Mouse (Mus musculus) kidney, adult 9 months (tissue): ENCODE data around the gene Kcnj13.
A peak's percentile ranks its signal among the peaks of the same experiment; 100 is the strongest.

Experiments used
- DNase-seq: peaks from one replicate; pipeline ENCODE4 v3.0.0; 2022

The Kcnj13 gene

DNA sequence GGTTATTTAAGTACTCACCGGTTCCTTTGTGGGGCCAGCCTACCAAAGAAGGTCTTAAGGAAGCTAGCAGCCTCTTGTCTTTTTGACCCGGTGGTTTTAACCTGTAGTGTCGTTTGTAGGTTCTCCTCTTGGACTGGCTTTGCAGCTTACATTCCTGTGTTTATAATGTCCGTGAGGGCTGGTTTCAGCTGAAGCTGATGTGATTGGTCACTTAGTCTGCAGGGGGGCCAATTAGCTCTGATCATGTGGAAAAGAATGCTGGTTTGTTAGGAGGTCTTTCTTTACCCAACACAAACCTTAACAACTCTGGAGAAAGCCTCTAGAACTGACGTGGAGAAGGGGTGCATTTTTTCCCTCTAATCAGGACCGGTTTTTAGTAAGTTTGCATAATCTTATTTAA is at the start of gene Kcnj13:
TSS of gene Kcnj13 (minus strand) at position 136 of the 400 bp plus-strand sequence.
- peak; percentile 25 for DNase-seq

DNA sequence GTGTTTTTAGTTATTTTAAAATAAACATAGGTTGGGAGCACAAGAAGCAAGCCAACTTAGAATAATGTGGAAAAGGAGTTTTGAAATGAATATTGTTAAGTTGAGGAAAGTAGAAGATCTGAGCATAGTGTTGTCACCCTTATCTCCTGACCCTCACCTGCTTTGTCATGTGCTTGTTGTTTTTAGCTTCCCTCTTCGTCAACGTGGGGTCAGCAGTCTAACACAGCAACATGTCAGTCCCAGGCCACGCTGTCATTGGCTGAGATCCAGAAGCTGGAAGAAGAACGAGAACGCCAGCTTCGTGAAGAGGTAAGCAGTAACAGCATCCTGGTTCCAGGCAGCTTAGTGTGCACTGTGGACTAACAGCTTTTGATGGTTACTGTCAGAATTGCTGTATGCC is 42.1 kb upstream of the Kcnj13 start:
- DNase-seq: no peak

DNA sequence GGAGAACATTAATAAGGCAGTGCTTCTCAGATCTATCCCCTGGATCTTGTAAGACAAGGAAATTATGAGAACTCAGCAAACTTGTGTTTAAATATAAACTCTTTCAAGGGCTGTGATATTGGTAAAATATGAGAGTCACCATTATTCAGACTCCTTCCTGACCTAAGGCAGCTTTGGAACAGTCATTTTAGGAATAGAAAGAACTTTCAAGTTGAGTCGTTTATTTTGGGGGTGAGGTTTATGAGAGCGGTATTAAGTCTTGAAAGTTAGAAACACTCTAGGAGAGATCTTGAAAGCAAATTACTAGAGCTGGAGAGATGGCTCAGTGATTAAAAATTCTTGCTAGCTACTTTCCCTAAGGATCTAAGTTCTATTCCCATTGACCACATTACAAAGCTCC is 40.6 kb upstream of the Kcnj13 start:
- no peak for DNase-seq

DNA sequence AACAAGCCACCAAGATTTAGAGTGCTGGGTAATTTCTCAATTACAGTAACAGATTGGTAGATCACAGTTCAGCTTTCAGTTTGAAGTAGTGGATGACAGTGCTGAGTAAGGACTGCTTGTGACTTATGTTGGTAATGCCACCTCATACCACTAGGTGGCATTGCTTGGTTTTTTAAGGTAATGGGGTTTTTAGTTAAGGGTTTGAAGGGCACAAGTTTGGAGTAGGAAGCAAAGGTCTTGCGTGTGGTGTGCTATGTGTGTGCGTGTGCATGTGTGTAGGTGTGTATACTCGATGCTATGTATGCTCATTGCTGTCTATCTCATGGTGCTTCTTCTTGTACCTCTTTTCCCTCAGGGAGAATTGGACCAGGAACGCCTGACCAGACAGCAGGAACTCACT is 24.2 kb upstream of the Kcnj13 start:
- DNase-seq: peak; percentile 43

DNA sequence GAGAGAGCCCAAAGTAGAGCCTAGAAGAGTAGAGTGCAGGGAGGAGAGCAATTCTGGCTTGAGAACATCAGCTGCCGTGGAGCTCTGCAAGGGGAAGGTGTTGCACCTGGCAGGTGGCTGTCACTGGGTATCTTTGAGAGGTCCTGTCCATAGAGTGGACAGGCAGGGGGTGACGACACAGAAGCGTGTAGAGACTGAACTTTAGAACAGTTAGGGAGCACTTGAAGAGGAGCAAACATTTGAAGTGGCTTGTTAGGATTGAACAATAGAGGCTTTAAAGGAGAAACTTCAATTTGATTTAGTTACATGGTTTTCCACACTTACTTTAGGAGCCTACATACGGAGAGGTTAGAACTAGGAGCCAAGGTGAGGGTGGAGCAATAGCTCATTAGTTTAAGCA is 14.9 kb upstream of the Kcnj13 start:
- DNase-seq: no peak

DNA sequence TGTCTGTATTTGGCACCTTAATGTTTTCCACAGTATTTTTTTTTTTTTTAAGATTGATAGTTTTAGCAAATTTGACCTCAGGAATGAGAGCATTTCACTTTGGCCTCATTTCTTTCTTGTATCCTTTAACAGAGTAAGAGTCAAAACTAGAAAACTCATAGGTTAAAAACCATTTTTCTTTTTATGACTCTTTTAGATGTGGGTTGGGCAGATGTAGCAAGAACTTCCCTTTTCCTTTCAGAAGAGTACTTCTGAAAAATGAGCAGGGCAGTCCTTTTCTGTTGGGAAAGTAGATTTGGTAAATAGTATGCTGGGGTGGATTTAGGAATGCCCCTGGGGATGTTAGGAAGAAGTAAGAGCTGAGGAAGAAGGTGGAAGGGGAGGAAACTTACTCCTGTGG is 11.5 kb upstream of the Kcnj13 start:
- no peak for DNase-seq

DNA sequence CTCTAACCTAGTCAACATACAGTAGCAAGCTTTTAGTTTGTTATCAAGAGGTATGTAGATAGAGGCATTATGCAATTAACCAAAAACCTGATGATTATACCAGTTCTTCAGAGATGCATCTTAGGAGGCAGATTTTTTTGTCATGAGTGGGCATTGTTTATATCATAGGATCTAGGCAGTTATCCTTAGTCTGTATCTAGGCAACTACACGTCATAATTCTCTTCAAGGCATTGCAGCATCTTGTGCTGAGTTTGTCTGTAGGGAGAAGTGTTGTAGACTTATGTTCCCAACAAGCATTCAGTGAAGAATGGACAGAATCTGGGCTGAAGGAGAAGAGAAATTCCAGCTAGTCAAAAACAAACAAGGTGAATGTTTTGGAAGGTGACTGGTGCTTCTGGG is 10.2 kb upstream of the Kcnj13 start:
- DNase-seq: no peak

DNA sequence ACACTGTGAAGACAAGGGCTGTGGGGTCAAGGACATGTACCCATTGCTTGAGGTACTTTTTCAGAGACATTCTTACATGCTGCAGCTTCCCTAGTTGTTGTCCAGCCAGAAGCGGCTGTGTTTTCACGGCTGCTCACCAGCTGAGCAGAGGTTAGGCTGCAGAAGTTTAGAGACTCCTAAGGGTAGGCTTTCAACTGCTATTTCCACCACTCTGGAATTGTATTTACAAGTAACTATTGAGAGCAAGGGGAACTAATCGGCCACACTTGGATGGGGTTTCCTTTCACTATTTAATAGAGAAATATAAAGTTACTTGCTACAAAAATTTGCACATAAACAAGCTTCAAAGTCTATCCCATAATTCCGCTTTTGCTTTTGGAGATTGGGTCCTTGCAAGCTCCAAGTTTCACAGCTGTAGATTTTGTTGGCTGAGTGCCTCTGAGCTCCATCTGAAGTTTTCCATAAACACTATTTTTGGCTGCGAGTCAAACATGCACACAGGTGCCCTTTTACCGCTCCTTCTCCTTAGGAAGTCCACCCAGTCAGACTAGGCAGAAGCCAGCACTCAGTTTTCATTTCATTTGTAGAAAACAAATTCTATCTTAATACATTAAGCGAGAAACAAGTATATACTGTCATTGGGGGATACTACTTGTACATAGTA is 2.5 kb upstream of the Kcnj13 start:
- peak; percentile 57 for DNase-seq

DNA sequence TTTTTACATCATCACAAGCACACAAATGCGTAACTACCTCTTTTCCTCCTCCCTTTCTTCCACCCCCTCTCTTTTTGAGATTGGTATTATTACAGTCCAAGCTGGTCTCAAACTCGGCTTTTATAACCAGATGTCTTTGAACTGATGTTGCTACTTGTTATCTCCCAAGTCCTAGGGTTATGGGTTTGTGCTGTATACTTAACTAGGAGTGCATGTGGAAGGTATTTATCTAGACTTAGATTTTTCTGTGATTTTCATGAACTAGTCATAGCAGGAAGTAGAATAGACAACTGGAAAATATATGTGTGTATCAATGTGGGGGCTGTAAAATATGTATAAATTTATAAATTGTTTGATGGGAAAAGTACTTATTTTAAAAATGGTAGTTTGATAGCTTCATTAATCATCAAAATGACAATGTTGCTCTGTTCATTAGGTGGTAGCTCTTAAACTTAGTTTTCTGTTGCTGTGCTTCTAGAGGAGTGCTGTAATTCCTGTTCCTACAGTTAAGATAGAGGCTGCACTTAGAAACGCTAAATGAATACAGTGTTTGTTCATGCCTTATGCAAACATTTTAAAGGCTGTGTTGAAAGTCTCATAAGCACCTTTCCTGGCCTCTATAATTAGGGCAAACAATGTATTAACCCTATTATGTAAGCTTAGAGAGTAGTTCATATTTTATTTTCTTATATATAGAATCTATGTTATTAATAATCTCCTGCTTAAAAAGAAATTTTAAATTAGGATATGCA is 909 bp downstream of the Kcnj13 start:
- DNase-seq: no peak

DNA sequence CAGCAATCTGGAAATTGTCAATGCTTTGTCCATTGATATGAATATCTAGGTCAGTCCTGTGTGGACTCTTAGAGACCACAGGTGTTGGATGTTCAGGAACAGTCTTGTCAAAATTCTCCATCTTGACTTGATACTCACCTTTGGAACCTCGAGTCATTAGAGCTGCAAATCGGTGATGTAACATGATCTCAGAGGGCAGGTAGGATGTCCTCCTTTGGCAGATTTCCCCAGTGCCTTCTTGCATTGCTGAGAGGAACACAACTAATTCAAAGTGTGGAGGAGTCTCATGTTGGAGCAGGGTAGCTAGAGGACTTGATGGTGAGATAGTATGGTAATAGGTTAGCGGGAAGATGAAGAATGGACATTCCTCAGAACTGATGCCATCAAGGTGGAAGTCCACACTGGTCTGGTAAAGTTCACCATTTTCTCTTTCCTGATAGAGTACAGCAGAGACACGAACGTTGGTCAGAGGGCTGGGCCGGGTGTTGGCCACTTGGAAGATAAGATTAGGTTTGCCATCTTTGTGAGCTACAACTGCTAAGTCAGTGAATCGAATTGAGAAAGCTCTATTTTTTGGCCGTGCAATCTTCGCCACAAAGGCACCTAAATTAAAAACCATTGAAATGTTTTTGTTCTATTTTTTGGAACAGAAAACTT is 8.0 kb downstream of the Kcnj13 start:
- DNase-seq: peak; percentile 65

DNA sequence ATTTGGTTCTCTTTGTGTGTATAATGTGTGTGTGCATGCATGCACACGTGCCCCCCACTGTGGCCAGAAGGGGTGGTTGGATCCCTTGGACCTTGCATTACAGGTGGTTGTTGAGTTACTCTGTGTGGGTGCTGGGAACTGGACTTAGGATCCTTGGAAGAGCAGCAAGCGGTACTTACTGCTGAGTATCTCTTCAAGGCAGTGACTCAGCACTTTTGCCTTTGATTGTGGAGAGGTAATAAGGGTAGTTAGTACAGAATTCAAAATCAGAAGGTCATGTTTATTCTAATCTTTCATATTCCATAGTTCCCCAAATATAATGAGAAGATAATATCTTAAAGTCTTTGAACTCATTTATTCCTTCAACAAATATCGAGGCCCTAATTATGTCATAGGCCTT is 13.4 kb downstream of the Kcnj13 start:
- DNase-seq: peak; percentile 49

DNA sequence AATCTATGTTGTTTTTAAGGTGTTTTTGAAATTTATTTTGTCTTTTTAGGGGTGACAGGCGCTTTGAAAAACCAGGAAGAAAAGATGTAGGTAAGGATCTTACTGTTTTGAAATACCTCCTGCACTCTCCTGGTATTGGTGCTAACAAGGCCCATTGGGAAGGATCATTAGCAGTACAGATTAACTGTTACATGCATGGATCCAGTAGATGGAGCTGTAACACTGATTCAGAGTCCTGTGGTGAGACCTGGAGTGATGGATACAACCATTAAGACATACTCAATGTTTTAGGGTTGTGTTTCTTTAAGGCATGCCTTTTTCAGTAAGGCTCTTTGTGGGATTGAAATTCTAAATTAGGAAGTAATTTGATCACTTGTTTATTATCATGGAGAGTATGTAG is 14.6 kb downstream of the Kcnj13 start:
- DNase-seq: peak; percentile 38

DNA sequence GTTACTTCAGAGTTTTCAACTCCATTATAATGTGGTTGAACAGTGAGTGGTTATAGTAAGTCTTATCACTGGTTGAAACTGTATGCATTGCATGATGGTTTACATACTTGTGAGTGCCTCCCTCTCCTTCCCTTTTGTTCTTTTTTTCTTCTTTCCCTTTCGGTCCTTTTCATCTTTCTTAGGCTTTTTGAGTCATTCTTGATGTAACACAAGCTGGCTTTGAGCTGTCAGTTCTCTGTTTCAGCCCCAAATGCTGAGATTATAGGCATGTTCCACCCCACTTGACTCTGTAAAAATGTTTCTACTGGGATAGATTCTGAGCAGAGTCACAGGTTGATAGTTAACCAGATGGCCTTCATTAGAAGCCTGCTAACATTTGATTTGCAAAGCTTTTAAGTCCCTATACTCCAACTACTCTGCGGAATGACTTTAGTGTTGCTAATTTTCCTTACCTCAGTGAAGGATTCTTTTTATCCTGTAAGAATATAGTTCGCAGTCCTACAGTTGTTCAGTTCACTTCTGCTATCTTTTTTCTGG is 16.4 kb downstream of the Kcnj13 start:
- peak; percentile 53 for DNase-seq

DNA sequence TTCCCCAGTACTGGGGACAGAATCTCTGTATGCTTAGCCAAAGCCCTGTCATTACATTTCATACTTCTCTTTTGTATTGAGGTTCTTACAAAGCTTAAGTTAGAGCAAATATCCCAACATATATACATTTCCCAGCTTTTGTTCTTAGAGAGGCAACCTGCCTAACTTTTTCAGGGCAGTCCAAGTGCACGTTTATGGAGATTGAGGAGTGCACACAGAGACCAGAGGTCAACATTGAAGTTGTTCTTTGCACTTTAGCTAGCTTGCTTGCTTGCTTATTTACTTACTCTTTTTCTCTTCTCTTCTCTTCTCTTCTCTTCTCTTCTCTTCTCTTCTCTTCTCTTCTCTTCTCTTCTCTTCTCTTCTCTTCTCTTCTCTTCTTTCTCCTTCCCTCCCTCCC is 34.3 kb downstream of the Kcnj13 start:
- peak; percentile 54 for DNase-seq

DNA sequence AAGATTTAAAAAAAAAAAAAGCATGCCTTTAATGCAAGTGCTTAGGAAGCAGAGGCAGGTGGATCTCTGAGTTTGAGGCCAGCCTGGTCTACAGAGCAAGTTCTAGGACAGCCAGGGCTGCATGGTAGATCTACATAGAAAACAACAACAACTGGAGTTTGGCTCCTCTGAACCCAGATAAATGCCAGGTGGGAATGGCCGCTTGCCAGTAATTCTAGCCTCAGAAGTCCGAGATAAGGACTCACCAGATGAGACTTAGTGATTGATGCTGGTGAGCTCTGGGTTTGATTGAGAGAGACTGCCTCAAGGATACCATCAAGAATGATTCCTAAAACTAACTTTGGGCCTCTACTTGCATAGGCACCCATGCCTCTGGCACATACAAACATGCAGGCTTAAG is 44.0 kb downstream of the Kcnj13 start:
- no peak for DNase-seq
